Mouse (Mus musculus) thymus, adult 2 months (tissue): ENCODE measurements at regions not wholly inside any gene's neighbourhood (a gene's known extent, or its start where the extent isn't known, plus 50 kb on each side); places are given as distances from the start of the nearest gene placed in this dataset.

ENCODE experiments used
- DNase-seq: peaks from one replicate; pipeline ENCODE4 v3.0.0; 2021
- H3K27ac ChIP-seq: fragments of 200-500 bp; 2 replicates; pipeline ENCODE4 v1.5.1; 2012; ENCODE audit warnings: low read length, control low read depth; ENCODE audit not compliant: control insufficient read depth, insufficient read depth
- H3K27me3 ChIP-seq: fragments of 200-500 bp; 2 replicates; pipeline ENCODE4 v1.6.1; 2012; ENCODE audit warnings: mild to moderate bottlenecking, low read length, moderate library complexity, mixed read lengths; ENCODE audit not compliant: control insufficient read depth, insufficient read depth
- H3K36me3 ChIP-seq: fragments of 200-500 bp; 2 replicates; pipeline ENCODE4 v1.6.1; 2012; ENCODE audit warnings: mild to moderate bottlenecking, low read length, moderate library complexity; ENCODE audit not compliant: control insufficient read depth, insufficient read depth
- H3K4me1 ChIP-seq: fragments of 200-500 bp; replicated peaks from 2 replicates; pipeline ENCODE4 v1.6.1; 2012; ENCODE audit warnings: low read length; ENCODE audit not compliant: control insufficient read depth, insufficient read depth
- H3K4me3 ChIP-seq: fragments of 200-500 bp; 2 replicates; pipeline ENCODE4 v1.5.1; 2012; ENCODE audit warnings: mild to moderate bottlenecking, low read length, control low read depth, moderate library complexity; ENCODE audit not compliant: control insufficient read depth, insufficient read depth
- CTCF ChIP-seq: fragments of 200-500 bp; IDR thresholded peaks from 2 replicates; pipeline ENCODE4 v1.5.1; 2012; ENCODE audit warnings: mild to moderate bottlenecking, control low read depth, low read length, moderate library complexity, borderline replicate concordance; ENCODE audit not compliant: control insufficient read depth, poor library complexity, insufficient read depth; ENCODE audit errors: extremely low read depth
- POLR2A ChIP-seq: fragments of 200-500 bp; IDR thresholded peaks from 2 replicates; pipeline ENCODE4 v1.6.1; 2012; ENCODE audit warnings: mild to moderate bottlenecking, low read length, control low read depth, moderate library complexity; ENCODE audit not compliant: control insufficient read depth, poor library complexity, insufficient read depth; ENCODE audit errors: extremely low read depth
- WGBS: fragments of 180-500 bp; shearing (Covaris S2); methylation state at CpG from one replicate; pipeline ENCODE4 v1.1.7; 2018; 5-methylcytosine and 5-hydroxymethylcytosine counted together

DNA sequence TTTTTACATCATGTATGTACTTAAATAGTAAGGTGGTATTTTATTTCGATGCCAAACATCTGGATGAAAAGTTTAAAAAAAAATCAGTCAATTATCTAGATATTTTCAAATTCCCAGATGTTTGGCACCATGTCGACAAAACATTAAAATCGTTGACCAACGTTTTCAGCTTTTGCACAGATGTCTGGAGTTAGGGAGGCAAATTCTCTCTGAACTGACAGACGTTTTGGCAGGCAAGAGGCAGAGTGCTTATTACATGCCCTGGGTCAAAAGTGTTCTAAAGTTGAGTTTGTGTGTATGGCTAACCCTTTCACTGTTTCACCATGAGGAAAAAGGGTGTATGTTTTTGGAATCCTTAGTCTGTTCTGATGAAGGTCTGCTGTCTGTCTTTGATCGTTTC is 2028.5 kb downstream of the A830018L16Rik start:
- no peaks in the 10 kb centered on the region for H3K27me3 ChIP-seq
- H3K4me1 ChIP-seq, result no peaks in the 10 kb centered on the region
- no peak overlapping the region for H3K27ac ChIP-seq
- DNase-seq, result no peak
- no peaks in the 10 kb centered on the region for H3K36me3 ChIP-seq
- H3K4me3 ChIP-seq, result no peak overlapping the region
- TF ChIP-seq CTCF (no peak), POLR2A (no peak)
- WGBS, result 90% methylated on average over 6 of the region's 6 CpGs

DNA sequence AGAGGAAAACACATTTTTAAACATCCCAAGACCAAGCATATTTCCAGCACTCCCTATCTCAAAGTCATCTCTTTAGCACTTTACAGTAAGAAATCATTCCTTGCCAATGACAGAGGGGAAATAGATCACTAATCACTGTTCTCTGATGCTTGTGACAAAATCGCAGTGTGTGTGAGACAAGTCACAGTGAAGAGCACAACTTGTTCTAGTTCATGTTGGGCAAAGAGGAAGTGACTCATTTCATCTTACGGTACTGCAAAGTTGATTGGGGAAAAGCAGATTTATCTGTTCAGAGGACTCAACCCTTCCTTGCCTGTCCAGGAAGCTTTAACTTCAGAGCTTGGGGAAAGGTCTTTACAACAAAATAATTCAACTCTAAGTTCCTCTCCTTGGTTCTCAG is 2040.6 kb downstream of the A830018L16Rik start:
- WGBS, result 16% methylated on average over 2 of the region's 2 CpGs

DNA sequence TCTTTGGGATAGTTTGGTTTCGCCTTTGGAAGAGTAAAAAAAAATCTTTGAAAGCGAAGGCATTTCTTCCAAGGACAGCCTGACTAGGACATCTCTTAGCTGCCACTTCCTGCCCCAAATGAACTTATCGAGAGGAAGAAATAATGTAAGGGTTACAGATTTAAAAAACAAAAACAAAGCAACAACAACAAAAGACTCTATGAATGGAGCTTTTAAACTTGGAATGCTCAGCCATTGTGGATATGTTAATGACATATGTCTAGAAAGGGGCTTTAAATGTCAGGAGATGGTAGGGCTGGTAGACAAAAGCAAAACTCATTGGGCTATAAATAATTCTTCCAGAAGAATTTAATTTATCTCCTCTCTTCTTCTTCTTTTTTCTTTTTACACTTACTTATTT is 2041.7 kb downstream of the A830018L16Rik start:
- 95% methylated on average over 3 of the region's 3 CpGs for WGBS
- Histone ChIP-seq H3K36me3 (no peaks in the 10 kb centered on the region), H3K27me3 (no peaks in the 10 kb centered on the region), H3K27ac (no peak overlapping the region), H3K4me3 (no peak overlapping the region), H3K4me1 (no peaks in the 10 kb centered on the region)
- DNase-seq, result no peak
- no peak for TF ChIP-seq CTCF
- no peak for TF ChIP-seq POLR2A

More for the DNA sequence above, 2040.6 kb downstream of the A830018L16Rik start:
- no peaks in the 10 kb centered on the region for H3K27me3 ChIP-seq
- no peak for DNase-seq
- no peak for TF ChIP-seq CTCF
- no peak for TF ChIP-seq POLR2A
- H3K4me3 ChIP-seq, result no peak overlapping the region
- no peaks in the 10 kb centered on the region for H3K4me1 ChIP-seq
- H3K27ac ChIP-seq, result no peak overlapping the region
- H3K36me3 ChIP-seq, result no peaks in the 10 kb centered on the region

DNA sequence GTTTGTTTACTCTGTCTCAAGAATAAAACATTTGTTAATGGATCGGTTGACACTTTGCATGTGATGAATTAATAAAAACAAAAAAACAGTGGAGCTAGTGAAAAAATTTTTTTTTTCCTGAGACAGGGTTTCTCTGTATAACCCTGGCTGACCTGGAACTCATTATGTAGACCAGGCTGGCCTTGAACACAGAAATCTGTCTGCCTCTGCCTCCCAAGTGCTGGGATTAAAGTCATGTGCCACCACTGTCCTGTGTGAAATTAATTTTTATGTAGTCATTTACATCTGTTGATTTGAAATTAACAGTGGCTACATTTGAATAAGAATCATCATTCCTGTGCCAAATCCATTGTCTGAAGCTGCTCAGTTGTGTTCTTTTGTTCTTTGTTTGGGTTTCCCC is 2050.4 kb downstream of the A830018L16Rik start:
- DNase-seq, result no peak
- WGBS, result 97% methylated on average over 1 of the region's 1 CpGs
- no peaks in the 10 kb centered on the region for H3K36me3 ChIP-seq
- no peaks in the 10 kb centered on the region for H3K27me3 ChIP-seq
- TF ChIP-seq POLR2A, result no peak
- TF ChIP-seq CTCF, result no peak
- no peak overlapping the region for H3K27ac ChIP-seq
- no peak overlapping the region for H3K4me3 ChIP-seq
- H3K4me1 ChIP-seq, result no peaks in the 10 kb centered on the region

DNA sequence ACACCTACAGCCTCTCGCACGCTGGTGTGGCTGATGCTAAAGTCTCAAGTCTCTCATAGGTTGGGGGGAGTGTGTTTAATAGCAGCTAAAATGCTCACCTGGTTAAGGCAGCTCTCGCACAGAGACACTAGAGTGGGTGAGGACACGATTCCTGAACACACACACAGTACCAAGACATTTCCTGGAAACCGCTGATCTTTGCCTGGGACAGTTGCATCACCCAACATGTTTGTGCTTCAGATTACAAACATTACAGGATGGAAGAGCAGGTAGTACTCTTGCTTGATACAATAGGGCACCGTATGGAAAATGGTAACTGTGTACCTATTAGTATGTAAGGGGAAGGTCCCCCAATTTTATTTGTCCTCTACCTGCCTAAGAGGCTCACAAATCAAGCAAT is 2053.3 kb downstream of the A830018L16Rik start:
- no peak for TF ChIP-seq POLR2A
- TF ChIP-seq CTCF, result no peak
- H3K27me3 ChIP-seq, result no peaks in the 10 kb centered on the region
- H3K36me3 ChIP-seq, result no peaks in the 10 kb centered on the region
- no peak overlapping the region for H3K4me3 ChIP-seq
- H3K4me1 ChIP-seq, result no peaks in the 10 kb centered on the region
- no peak for DNase-seq
- H3K27ac ChIP-seq, result no peak overlapping the region
- 88% methylated on average over 6 of the region's 6 CpGs for WGBS

DNA sequence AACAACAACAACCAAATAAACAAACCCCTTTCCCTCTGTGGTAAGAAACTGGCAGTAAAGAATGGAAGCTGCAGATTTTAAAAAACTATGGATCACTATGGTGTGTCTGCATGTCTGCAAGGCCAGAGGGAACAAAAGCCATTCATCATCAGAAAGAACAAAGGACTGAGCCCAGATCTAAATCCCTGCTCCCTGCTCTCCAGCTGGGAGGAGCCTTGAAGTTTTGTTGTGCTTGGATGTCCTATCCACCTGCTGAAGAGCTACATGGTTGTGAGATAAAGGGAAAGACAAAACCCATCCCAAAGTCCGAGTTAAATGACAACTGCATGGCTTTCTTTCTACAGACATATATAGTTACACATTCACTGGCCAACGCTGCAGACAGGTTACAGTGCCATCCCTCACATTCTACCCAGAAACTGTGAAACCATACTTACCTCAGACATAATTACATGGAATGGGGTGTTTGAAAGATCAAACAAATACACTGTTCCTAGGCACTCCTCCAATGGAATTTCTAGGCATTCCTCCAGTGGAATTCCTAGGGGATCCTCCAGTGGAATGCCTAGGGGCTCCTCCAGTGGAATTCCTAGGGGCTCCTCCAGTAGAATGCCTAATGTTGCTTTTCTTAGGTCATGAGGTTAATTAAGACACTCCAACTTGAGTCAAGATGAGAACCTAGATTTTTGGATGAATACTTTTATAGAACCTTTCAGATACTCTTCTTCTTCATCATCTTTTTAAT is 2054.2 kb downstream of the A830018L16Rik start:
- no peak overlapping the region for H3K4me3 ChIP-seq
- no peaks in the 10 kb centered on the region for H3K27me3 ChIP-seq
- 84% methylated on average over 2 of the region's 2 CpGs for WGBS
- H3K36me3 ChIP-seq, result no peaks in the 10 kb centered on the region
- DNase-seq, result no peak
- no peak overlapping the region for H3K27ac ChIP-seq
- H3K4me1 ChIP-seq, result no peaks in the 10 kb centered on the region
- TF ChIP-seq CTCF (no peak), POLR2A (no peak)

DNA sequence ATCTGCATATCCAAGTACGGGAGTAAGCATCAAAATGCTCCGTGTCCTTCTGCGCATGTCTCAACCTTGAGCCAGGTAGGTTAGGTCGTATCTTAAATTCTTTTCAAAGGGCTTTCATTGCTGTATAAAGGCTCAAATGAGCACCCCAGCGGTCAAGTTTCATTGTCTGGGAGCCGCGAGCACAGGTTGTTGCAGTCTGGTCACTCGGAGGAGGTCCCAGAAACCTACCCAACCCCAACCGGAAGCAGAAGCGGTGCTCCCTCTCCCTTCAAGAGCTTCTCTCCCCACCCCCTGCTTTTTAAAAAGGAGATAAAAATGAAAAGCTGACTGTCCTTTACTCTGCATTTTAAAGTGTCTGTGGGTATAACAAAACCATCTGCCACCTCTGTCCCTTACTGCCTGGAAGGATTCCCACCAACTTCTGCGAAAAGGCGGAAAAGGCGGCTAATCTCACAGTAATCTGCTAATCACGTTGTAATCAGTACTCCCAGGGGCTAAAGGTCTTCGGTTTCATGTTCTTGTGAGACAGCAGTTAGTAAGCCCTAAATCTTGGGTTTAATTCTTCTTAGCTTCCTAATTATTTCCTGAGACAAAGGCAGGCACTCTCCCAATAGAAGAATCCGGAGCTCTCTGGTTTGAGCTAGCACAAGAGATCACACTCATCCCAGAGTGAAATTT is 2081.0 kb downstream of the A830018L16Rik start:
- peak overlapping the region; percentile 44 for H3K4me3 ChIP-seq
- H3K27me3 ChIP-seq, result no peaks in the 10 kb centered on the region; the same call in 1 of the 2 replicates
- no peak overlapping the region for H3K27ac ChIP-seq
- peaks cover 4% of the 10 kb centered on the region; the same call in 1 of the 2 replicates for H3K4me1 ChIP-seq
- TF ChIP-seq POLR2A (no peak), CTCF (no peak)
- 20% methylated on average over 16 of the region's 16 CpGs for WGBS
- peak; percentile 10 for DNase-seq
- H3K36me3 ChIP-seq, result no peaks in the 10 kb centered on the region
